Mouse (Mus musculus) intestine, postnatal 0 days (tissue): Measurements from ENCODE around the gene Pkdcc. TPM values are rescaled to one million over a fixed set of nuclear protein-coding genes. Genes with fewer than 3 reads are reported as not detected.

Experiments used
- ATAC-seq: fragments of 200-750 bp; cut with Nextera tagmentation; 2 replicates; pipeline ENCODE4 v1.8.0; 2017; ENCODE audit warnings: mild to moderate bottlenecking, moderate TSS enrichment, moderate library complexity
- H3K27ac ChIP-seq: fragments of 300-500 bp; sonication (generic); 2 replicates; pipeline ENCODE4 v1.5.1; 2014; ENCODE audit warnings: mild to moderate bottlenecking, low read depth, low read length, moderate library complexity
- H3K27me3 ChIP-seq: fragments of 300-500 bp; sonication (generic); replicated peaks from 2 replicates; pipeline ENCODE4 v1.6.1; 2014; ENCODE audit warnings: low read length, mixed read lengths; ENCODE audit not compliant: control insufficient read depth, insufficient read depth
- H3K36me3 ChIP-seq: fragments of 300-500 bp; sonication (generic); 2 replicates; pipeline ENCODE4 v1.6.1; 2014; ENCODE audit warnings: mild to moderate bottlenecking, moderate library complexity; ENCODE audit not compliant: control insufficient read depth, insufficient read depth
- H3K4me1 ChIP-seq: fragments of 300-500 bp; sonication (generic); replicated peaks from 2 replicates; pipeline ENCODE4 v1.6.1; 2014; ENCODE audit warnings: antibody characterized with exemption, low read length, mixed read lengths; ENCODE audit not compliant: control insufficient read depth, insufficient read depth
- H3K4me2 ChIP-seq: fragments of 300-500 bp; sonication (generic); replicated peaks from 2 replicates; pipeline ENCODE4 v1.6.1; 2014; ENCODE audit warnings: low read depth, mild to moderate bottlenecking, moderate library complexity
- H3K4me3 ChIP-seq: fragments of 300-500 bp; sonication (generic); 2 replicates; pipeline ENCODE4 v1.5.1; 2014; ENCODE audit warnings: low read depth, low read length
- H3K9ac ChIP-seq: fragments of 300-500 bp; sonication (generic); 2 replicates; pipeline ENCODE4 v1.6.1; 2014; ENCODE audit warnings: mild to moderate bottlenecking, low read depth, low read length
- H3K9me3 ChIP-seq: fragments of 300-500 bp; sonication (generic); 2 replicates; pipeline ENCODE4 v1.6.1; 2016; ENCODE audit warnings: mixed run types; ENCODE audit not compliant: control insufficient read depth
- CTCF ChIP-seq: sonication (generic); IDR thresholded peaks from 2 replicates; pipeline ENCODE4 v1.5.1; 2016; ENCODE audit warnings: low read depth, mild to moderate bottlenecking, control low read depth, antibody characterized with exemption, moderate library complexity
- WGBS: fragments of 180-500 bp; shearing (Covaris S2); extraction: QIAGEN DNeasy Blood & Tissue Kit; methylation state at CpG from one replicate; pipeline ENCODE4 v1.1.7; 2014; 5-methylcytosine and 5-hydroxymethylcytosine counted together
- polyA plus RNA-seq: library from polyadenylated mRNA; unstranded; fragments of >200 nt; fragmentation: Nextera tagmentation; extraction: Ambion mirVana; gene quantifications from 2 replicates; pipeline ENCODE4 v1.2.1, GENCODE M21; 2015

Pkdcc gene
- polyA plus RNA-seq, 1 experiment from 2014 or later: 15.8 TPM

GRCm38 (mm10) chr17:83272641-83273040, 57.5 kb downstream of the Pkdcc start:
- Histone ChIP-seq H3K4me3 (no peak overlapping the region), H3K27me3 (no peaks in the 10 kb centered on the region; the same call in 1 of the 2 replicates), H3K9me3 (no peaks in the 10 kb centered on the region), H3K4me2 (no peak overlapping the region), H3K9ac (no peak overlapping the region), H3K36me3 (no peaks in the 10 kb centered on the region), H3K4me1 (peaks cover 6% of the 10 kb centered on the region; the same call in 1 of the 2 replicates), H3K27ac (no peak overlapping the region)
- TF ChIP-seq CTCF: no peak
- WGBS: 66% methylated on average over 8 of the region's 8 CpGs
- no peak for ATAC-seq

GRCm38 (mm10) chr17:83273636-83274035, 58.5 kb downstream of the Pkdcc start:
- Histone ChIP-seq H3K4me3 (no peak overlapping the region), H3K27ac (no peak overlapping the region)

GRCm38 (mm10) chr17:83274101-83274500, 59.0 kb downstream of the Pkdcc start:
- no peaks in the 10 kb centered on the region for H3K9me3 ChIP-seq
- peak overlapping the region; percentile 56; the same call in 1 of the 2 replicates for H3K4me2 ChIP-seq
- H3K27me3 ChIP-seq: no peaks in the 10 kb centered on the region; the same call in 1 of the 2 replicates
- 58% methylated on average over 4 of the region's 4 CpGs for WGBS
- TF ChIP-seq CTCF: no peak
- H3K4me1 ChIP-seq: peaks cover 6% of the 10 kb centered on the region; the same call in 1 of the 2 replicates
- no peak for ATAC-seq
- peak overlapping the region; percentile 46; the same call in 1 of the 2 replicates for H3K27ac ChIP-seq
- no peaks in the 10 kb centered on the region for H3K36me3 ChIP-seq
- H3K4me3 ChIP-seq: no peak overlapping the region
- no peak overlapping the region for H3K9ac ChIP-seq

More at GRCm38 (mm10) chr17:83273636-83274035, 58.5 kb downstream of the Pkdcc start:
- Histone ChIP-seq H3K4me1 (peaks cover 6% of the 10 kb centered on the region; the same call in 1 of the 2 replicates), H3K9me3 (no peaks in the 10 kb centered on the region), H3K27me3 (no peaks in the 10 kb centered on the region; the same call in 1 of the 2 replicates), H3K9ac (no peak overlapping the region), H3K36me3 (no peaks in the 10 kb centered on the region), H3K4me2 (peak overlapping the region; percentile 56)
- 26% methylated on average over 9 of the region's 9 CpGs for WGBS
- no peak for TF ChIP-seq CTCF
- ATAC-seq: peak; percentile 38; the same call in 1 of the 2 replicates

Other genes starting within 250 kb of the Pkdcc start
- gene Eml4, start 135.6 kb downstream of the Pkdcc start, polyA plus RNA-seq: 13.2 and 15.0 TPM in 2 replicates